In the genomic region with DNA sequence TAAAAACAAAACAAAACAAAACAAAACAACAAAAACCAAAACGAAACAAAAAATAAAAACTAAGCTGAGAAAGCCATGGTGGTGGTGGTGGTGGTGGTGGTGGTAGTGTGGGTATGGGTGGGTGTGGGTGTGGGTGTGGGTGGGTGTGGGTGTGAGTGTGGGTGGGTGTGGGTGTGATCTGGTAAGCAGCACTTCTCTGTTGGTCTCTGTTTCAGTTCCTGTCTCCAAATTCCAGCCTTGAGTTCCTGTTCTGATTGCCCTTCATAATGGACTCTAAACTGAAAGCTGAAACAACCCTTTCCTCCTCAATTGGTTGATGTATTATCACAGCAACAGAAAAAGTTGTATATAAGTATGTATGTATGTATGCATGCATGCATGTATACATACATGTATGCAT, we compare ENCODE assay signal across 22 mouse cellular contexts.
"Had no signal": no experiment of that assay in that cellular context is flagged by ENCODE, and none has a peak within 500 bp of the region (broad histone marks: within the 10 kb centered on the region; RNA-seq: fewer than 3 reads in every experiment).

No protein-coding gene starts in this region.

- H3K27me3 ChIP-seq: lung, embryonic 15.5 days; midbrain, embryonic 13.5 days; midbrain, embryonic 15.5 days; neural tube, embryonic 13.5 days; neural tube, embryonic 15.5 days had no signal

- H3K4me3 ChIP-seq: lung, embryonic 15.5 days; megakaryocyte, embryonic 14.5 days; midbrain, embryonic 13.5 days; midbrain, embryonic 15.5 days; myocyte; neural tube, embryonic 13.5 days; neural tube, embryonic 15.5 days had no signal

- ATAC-seq: lung, postnatal 0 days; midbrain, embryonic 13.5 days; midbrain, embryonic 15.5 days had no signal

- H3K4me1 ChIP-seq: lung, embryonic 15.5 days; megakaryocyte, embryonic 14.5 days; midbrain, embryonic 13.5 days; midbrain, embryonic 15.5 days; neural tube, embryonic 13.5 days; neural tube, embryonic 15.5 days had no signal

- H3K9ac ChIP-seq: liver, embryonic 14.5 days; lung, embryonic 15.5 days; midbrain, embryonic 13.5 days; midbrain, embryonic 15.5 days; neural tube, embryonic 13.5 days; neural tube, embryonic 15.5 days had no signal

- DNase-seq: lung, adult 2 months; lung, postnatal 14 days; lung, postnatal 36 days; retina, postnatal 1 day; right cerebral cortex, adult 18-20 months; right cerebral cortex, postnatal 25 days; right cerebral cortex, postnatal 4 days; spleen, adult 18-20 months; thymus, adult 18-20 months; thymus, postnatal 14 days; thymus, postnatal 4 days had no signal

- H3K4me2 ChIP-seq: lung, embryonic 15.5 days; midbrain, embryonic 11.5 days; midbrain, embryonic 13.5 days; midbrain, embryonic 15.5 days; neural tube, embryonic 13.5 days; neural tube, embryonic 15.5 days had no signal

- H3K36me3 ChIP-seq: lung, embryonic 15.5 days; midbrain, embryonic 13.5 days; midbrain, embryonic 15.5 days; neural tube, embryonic 13.5 days; neural tube, embryonic 15.5 days had no signal

- H3K9me3 ChIP-seq: lung, embryonic 15.5 days; megakaryocyte, embryonic 14.5 days; midbrain, embryonic 13.5 days; midbrain, embryonic 15.5 days; neural tube, embryonic 13.5 days; neural tube, embryonic 15.5 days had no signal

- H3K27ac ChIP-seq: liver, embryonic 14.5 days; lung, embryonic 15.5 days; macrophage; midbrain, embryonic 13.5 days; midbrain, embryonic 15.5 days; neural tube, embryonic 13.5 days; neural tube, embryonic 15.5 days had no signal
